Mouse (Mus musculus) erythroblast, embryonic 14.5 days (primary cell): ENCODE measurements around the gene Moap1. TPM values are rescaled to one million over a fixed set of nuclear protein-coding genes. Genes with fewer than 3 reads are reported as not detected.

Source experiments
- H3K27me3 ChIP-seq: 2 replicates; pipeline ENCODE4 v1.6.1; 2012; ENCODE audit warnings: inconsistent platforms; ENCODE audit not compliant: control insufficient read depth
- H3K36me3 ChIP-seq: 2 replicates; pipeline ENCODE4 v1.6.1; 2012; ENCODE audit warnings: mild to moderate bottlenecking, inconsistent platforms; ENCODE audit not compliant: control insufficient read depth
- H3K4me1 ChIP-seq: 2 replicates; pipeline ENCODE4 v1.6.1; 2012; ENCODE audit warnings: inconsistent platforms; ENCODE audit not compliant: control insufficient read depth
- H3K4me3 ChIP-seq: replicated peaks from 2 replicates; pipeline ENCODE3; 2012; ENCODE audit warnings: moderate library complexity, mild to moderate bottlenecking, inconsistent platforms
- H3K9me3 ChIP-seq: 2 replicates; pipeline ENCODE4 v1.6.1; 2012; ENCODE audit warnings: low read length, inconsistent platforms, mixed read lengths; ENCODE audit not compliant: control insufficient read depth
- GATA1 ChIP-seq: IDR thresholded peaks from 2 replicates; pipeline ENCODE4 v1.6.1; 2012; ENCODE audit warnings: low read length, inconsistent platforms, mixed read lengths
- TAL1 ChIP-seq: IDR thresholded peaks from 3 replicates; pipeline ENCODE4 v1.6.1; 2012; ENCODE audit warnings: low read length, inconsistent platforms, mixed read lengths
- polyA plus RNA-seq: library from polyadenylated mRNA; stranded (reverse); fragments of >175 nt; gene quantifications from 2 replicates; pipeline ENCODE4 v1.2.3, GENCODE M21; 2012

Gene Moap1
- polyA plus RNA-seq, 1 experiment: not detected

- TF ChIP-seq TAL1 (no peak), GATA1 (no peak)
- H3K9me3 ChIP-seq: no peaks in the 10 kb centered on the region
- peaks cover 22% of the 10 kb centered on the region for H3K4me1 ChIP-seq
- H3K27me3 ChIP-seq: no peaks in the 10 kb centered on the region
- no peaks in the 10 kb centered on the region for H3K36me3 ChIP-seq
- no peak overlapping the region for H3K4me3 ChIP-seq
Observed at GRCm38 (mm10) chr12:102725761-102726175, 17.7 kb downstream of the Moap1 start.

GRCm38 (mm10) chr12:102725146-102725545 lies 18.3 kb downstream of the Moap1 start:
- Histone ChIP-seq H3K4me1 (peaks cover 16% of the 10 kb centered on the region), H3K4me3 (no peak overlapping the region), H3K36me3 (no peaks in the 10 kb centered on the region), H3K9me3 (no peaks in the 10 kb centered on the region), H3K27me3 (no peaks in the 10 kb centered on the region)
- TF ChIP-seq TAL1: no peak
- no peak for TF ChIP-seq GATA1

DNA sequence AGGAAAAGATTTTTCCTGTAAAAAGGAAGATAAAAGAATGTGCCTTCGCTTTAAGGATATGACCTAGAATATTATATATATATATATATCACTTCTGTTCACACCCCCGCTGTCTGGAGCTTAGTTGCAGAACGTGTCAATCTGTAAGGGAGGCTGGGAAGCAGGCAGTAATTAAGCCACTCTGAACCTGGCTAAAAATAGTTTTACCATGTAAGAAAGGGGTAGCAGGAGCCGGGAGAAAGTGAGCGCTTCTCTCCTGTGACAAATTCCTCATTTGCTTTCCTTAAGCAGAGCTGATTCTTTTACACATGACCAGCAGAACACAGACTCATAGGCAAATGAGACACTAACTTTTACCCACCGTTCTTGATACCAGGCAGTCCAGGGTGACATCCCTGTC lies 19.6 kb downstream of the Moap1 start:
- TF ChIP-seq TAL1 (no peak), GATA1 (no peak)
- H3K4me1 ChIP-seq: peaks cover 11% of the 10 kb centered on the region
- H3K9me3 ChIP-seq: no peaks in the 10 kb centered on the region
- no peaks in the 10 kb centered on the region for H3K36me3 ChIP-seq
- H3K4me3 ChIP-seq: no peak overlapping the region
- H3K27me3 ChIP-seq: no peaks in the 10 kb centered on the region

DNA sequence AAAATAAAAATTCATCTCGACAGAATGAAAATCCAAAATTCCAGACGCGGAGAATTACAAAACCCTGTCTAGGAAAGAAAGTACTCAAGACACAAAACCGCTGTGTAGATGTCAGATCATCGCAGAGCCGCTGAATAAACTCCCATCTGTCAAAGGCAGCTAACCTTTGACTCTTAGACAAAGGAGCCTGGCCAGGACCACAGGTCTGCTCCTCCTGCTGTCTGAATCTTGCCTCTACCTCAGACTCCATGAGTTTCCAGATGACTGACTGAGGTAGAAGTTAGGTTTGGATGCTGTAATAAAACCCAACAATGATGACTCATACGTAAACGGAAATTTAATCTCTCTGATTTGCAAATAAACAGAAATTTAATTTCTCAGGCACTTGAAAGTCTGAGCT lies 20.5 kb downstream of the Moap1 start:
- no peaks in the 10 kb centered on the region for H3K27me3 ChIP-seq
- no peak overlapping the region for H3K4me3 ChIP-seq
- no peaks in the 10 kb centered on the region for H3K36me3 ChIP-seq
- H3K4me1 ChIP-seq: peaks cover 11% of the 10 kb centered on the region
- TF ChIP-seq TAL1: no peak
- TF ChIP-seq GATA1: no peak
- no peaks in the 10 kb centered on the region for H3K9me3 ChIP-seq

GRCm38 (mm10) chr12:102722451-102722850 lies 21.0 kb downstream of the Moap1 start:
- H3K4me3 ChIP-seq: no peak overlapping the region
- no peak for TF ChIP-seq GATA1
- TF ChIP-seq TAL1: no peak

GRCm38 (mm10) chr12:102719552-102720315 lies 23.7 kb downstream of the Moap1 start:
- Histone ChIP-seq H3K4me3 (no peak overlapping the region), H3K4me1 (no peaks in the 10 kb centered on the region; the same call in 1 of the 2 replicates), H3K36me3 (no peaks in the 10 kb centered on the region), H3K27me3 (no peaks in the 10 kb centered on the region), H3K9me3 (no peaks in the 10 kb centered on the region)
- TF ChIP-seq TAL1: no peak
- no peak for TF ChIP-seq GATA1

More at GRCm38 (mm10) chr12:102722451-102722850, 21.0 kb downstream of the Moap1 start:
- Histone ChIP-seq H3K4me1 (peaks cover 11% of the 10 kb centered on the region), H3K36me3 (no peaks in the 10 kb centered on the region), H3K27me3 (no peaks in the 10 kb centered on the region), H3K9me3 (no peaks in the 10 kb centered on the region)

DNA sequence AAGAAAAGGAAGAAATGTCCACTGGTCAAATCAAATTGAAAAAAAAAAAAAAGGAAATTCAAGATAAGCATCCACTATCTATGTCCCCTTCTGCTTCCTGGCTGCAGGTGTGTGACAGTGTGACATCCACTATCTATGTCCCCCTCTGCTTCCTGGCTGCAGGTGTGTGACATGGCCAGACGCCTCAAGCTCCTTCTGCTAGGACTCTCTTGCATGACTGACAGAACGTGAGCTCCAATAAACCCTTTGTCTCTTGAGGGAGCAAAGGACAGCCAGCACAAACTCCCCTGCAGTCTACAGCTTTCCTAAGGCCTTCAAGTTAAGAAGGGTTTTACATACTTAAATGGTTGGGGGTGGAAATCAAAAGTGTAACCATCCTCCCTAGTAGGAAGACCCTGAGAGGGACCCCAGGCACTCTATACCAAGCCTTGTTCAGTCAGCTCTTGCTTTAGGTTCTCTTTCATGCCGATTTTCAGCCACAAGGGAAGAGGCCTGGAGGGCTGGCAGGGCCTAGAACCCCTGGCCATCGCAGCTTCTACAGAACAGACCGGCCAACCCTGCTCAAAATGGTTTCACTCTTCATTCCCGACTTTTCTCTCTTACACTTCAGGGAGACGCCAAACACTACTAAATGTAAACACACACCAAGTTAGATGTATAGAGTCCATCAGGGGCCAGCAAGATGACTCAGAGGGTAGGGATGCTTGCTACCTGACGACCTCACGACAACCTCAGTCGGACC lies 28.6 kb downstream of the Moap1 start:
- Histone ChIP-seq H3K4me1 (peaks cover 1% of the 10 kb centered on the region; the same call in 1 of the 2 replicates), H3K27me3 (no peaks in the 10 kb centered on the region), H3K9me3 (no peaks in the 10 kb centered on the region), H3K36me3 (no peaks in the 10 kb centered on the region), H3K4me3 (no peak overlapping the region)
- TF ChIP-seq GATA1 (no peak), TAL1 (no peak)

DNA sequence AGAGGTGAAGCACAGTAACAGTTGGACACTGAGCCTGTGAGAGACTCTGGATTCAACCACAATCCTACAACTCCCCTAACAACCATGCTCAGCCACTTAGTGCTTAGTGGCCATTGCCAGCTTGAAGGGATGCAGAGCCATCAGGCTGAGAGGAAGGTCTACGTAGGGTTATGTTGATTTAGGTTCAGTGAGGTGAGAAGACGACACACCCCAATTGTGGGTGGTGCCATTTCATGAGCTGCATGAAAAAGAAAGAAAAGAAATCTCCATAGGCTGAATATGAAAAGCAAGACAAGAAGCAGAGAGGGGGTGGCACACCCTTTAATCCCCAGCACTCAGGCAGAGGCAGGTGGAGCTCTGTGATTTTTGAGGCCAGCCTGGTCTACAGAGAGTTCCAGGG lies 29.3 kb downstream of the Moap1 start:
- H3K4me3 ChIP-seq: no peak overlapping the region
- no peaks in the 10 kb centered on the region for H3K36me3 ChIP-seq
- H3K4me1 ChIP-seq: peaks cover 1% of the 10 kb centered on the region; the same call in 1 of the 2 replicates
- H3K9me3 ChIP-seq: no peaks in the 10 kb centered on the region
- no peak for TF ChIP-seq GATA1
- no peak for TF ChIP-seq TAL1
- H3K27me3 ChIP-seq: no peaks in the 10 kb centered on the region

- H3K4me3 ChIP-seq: no peak overlapping the region
- H3K9me3 ChIP-seq: no peaks in the 10 kb centered on the region
- H3K4me1 ChIP-seq: peaks cover 1% of the 10 kb centered on the region; the same call in 1 of the 2 replicates
- no peaks in the 10 kb centered on the region for H3K27me3 ChIP-seq
- no peak for TF ChIP-seq GATA1
- no peak for TF ChIP-seq TAL1
- no peaks in the 10 kb centered on the region for H3K36me3 ChIP-seq
Observed at GRCm38 (mm10) chr12:102713153-102713865, 30.2 kb downstream of the Moap1 start.
